Mouse (Mus musculus): Measurements from ENCODE around the gene Adgre5. TPM values are rescaled to one million over a fixed set of nuclear protein-coding genes. Genes with fewer than 3 reads are reported as not detected.

The Adgre5 gene
- polyA plus RNA-seq, 1 experiment from 2014 or later = 18.0 TPM

DNA sequence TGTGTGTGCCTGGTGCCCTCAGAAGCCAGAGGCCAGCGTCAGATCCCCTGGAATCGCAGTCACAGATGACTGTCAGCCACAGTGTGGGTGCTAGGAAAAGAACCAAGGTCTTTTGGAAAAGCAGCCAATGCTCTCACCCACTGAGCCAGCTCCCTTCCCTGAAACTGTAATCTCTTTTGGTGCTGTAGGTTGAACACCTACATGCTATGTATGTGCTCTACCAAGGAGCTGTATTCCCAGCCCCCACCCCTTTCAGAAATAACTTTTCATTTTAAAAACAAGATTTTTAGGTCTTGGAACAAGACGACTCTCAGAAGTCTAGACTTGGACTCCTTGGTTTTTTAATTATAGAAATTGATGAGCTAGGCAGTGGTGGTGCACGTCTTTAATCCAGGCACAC, 37.7 kb downstream of the Adgre5 start:
- ATAC-seq (ENCODE audit: insufficient read depth, low FRiP score, low TSS enrichment) = no peak
- H3K9me3 ChIP-seq (ENCODE audit: control insufficient read depth, low read length) = no peaks in the 10 kb centered on the region
- H3K4me1 ChIP-seq (ENCODE audit: control insufficient read depth, insufficient read depth, low read length) = no peaks in the 10 kb centered on the region
- H3K36me3 ChIP-seq (ENCODE audit: control insufficient read depth, insufficient read depth, low read length) = no peaks in the 10 kb centered on the region
- no peak overlapping the region for H3K4me3 ChIP-seq (ENCODE audit: low read depth, low read length)
- 87% methylated on average over 4 of the region's 4 CpGs for WGBS
- no peak overlapping the region for H3K4me2 ChIP-seq (ENCODE audit: low read depth)
- no peak for DNase-seq (ENCODE audit: low spot score)
- no peak overlapping the region for H3K27ac ChIP-seq (ENCODE audit: low read depth, low read length)
- no peak overlapping the region for H3K9ac ChIP-seq (ENCODE audit: low read length)
- no peaks in the 10 kb centered on the region for H3K27me3 ChIP-seq (ENCODE audit: control insufficient read depth, insufficient read depth, low read length)

GRCm38 (mm10) chr8:83700423-83701085, 40.6 kb downstream of the Adgre5 start:
- no peaks in the 10 kb centered on the region for H3K27me3 ChIP-seq (ENCODE audit: control insufficient read depth, insufficient read depth, low read length)
- H3K27ac ChIP-seq (ENCODE audit: low read depth, low read length) = no peak overlapping the region
- 83% methylated on average over 9 of the region's 9 CpGs for whole genome bisulfite sequencing
- no peak overlapping the region for H3K4me3 ChIP-seq (ENCODE audit: low read depth, low read length)
- no peak overlapping the region for H3K9ac ChIP-seq (ENCODE audit: low read length)
- DNase-seq (ENCODE audit: low spot score) (no peak), ATAC-seq (ENCODE audit: insufficient read depth, low FRiP score, low TSS enrichment) (no peak)
- no peaks in the 10 kb centered on the region for H3K9me3 ChIP-seq (ENCODE audit: control insufficient read depth, low read length)
- H3K4me1 ChIP-seq (ENCODE audit: control insufficient read depth, insufficient read depth, low read length) = peaks cover 8% of the 10 kb centered on the region
- H3K36me3 ChIP-seq (ENCODE audit: control insufficient read depth, insufficient read depth, low read length) = no peaks in the 10 kb centered on the region; the same call in 1 of the 2 replicates
- H3K4me2 ChIP-seq (ENCODE audit: low read depth) = no peak overlapping the region

GRCm38 (mm10) chr8:83699566-83699965, 41.6 kb downstream of the Adgre5 start:
- Histone ChIP-seq H3K27me3 (ENCODE audit: control insufficient read depth, insufficient read depth, low read length) (no peaks in the 10 kb centered on the region), H3K4me2 (ENCODE audit: low read depth) (peak overlapping the region; percentile 67), H3K9ac (ENCODE audit: low read length) (peak overlapping the region; percentile 78), H3K4me1 (ENCODE audit: control insufficient read depth, insufficient read depth, low read length) (peaks cover 8% of the 10 kb centered on the region), H3K9me3 (ENCODE audit: control insufficient read depth, low read length) (no peaks in the 10 kb centered on the region), H3K4me3 (ENCODE audit: low read depth, low read length) (peak overlapping the region; percentile 78), H3K36me3 (ENCODE audit: control insufficient read depth, insufficient read depth, low read length) (no peaks in the 10 kb centered on the region; the same call in 1 of the 2 replicates), H3K27ac (ENCODE audit: low read depth, low read length) (peak overlapping the region; percentile 49; the same call in 1 of the 2 replicates)
- DNase-seq (ENCODE audit: low spot score) (peak; percentile 24), ATAC-seq (ENCODE audit: insufficient read depth, low FRiP score, low TSS enrichment) (no peak)
- 46% methylated on average over 9 of the region's 9 CpGs for WGBS

- Histone ChIP-seq H3K36me3 (ENCODE audit: control insufficient read depth, insufficient read depth, low read length) (no peaks in the 10 kb centered on the region; the same call in 1 of the 2 replicates), H3K4me1 (ENCODE audit: control insufficient read depth, insufficient read depth, low read length) (peaks cover 8% of the 10 kb centered on the region), H3K9ac (ENCODE audit: low read length) (peak within 1 kb of the TSS; percentile 78), H3K9me3 (ENCODE audit: control insufficient read depth, low read length) (no peaks in the 10 kb centered on the region), H3K4me2 (ENCODE audit: low read depth) (peak within 1 kb of the TSS; percentile 67), H3K4me3 (ENCODE audit: low read depth, low read length) (peak within 1 kb of the TSS; percentile 78), H3K27me3 (ENCODE audit: control insufficient read depth, insufficient read depth, low read length) (no peaks in the 10 kb centered on the region), H3K27ac (ENCODE audit: low read depth, low read length) (peak within 1 kb of the TSS; percentile 49; the same call in 1 of the 2 replicates)
- under 1% methylated on average over 78 of the region's 85 CpGs for WGBS
- ATAC-seq (ENCODE audit: insufficient read depth, low FRiP score, low TSS enrichment) (peak; percentile 94), DNase-seq (ENCODE audit: low spot score) (peak; percentile 85)
Measured at GRCm38 (mm10) chr8:83698661-83699453, 42.3 kb downstream of the Adgre5 start, which contains the start of gene Pkn1. Gene Pkn1, minus strand, starts transcription at chr8:83699179.

GRCm38 (mm10) chr8:83698291-83698660, 42.9 kb downstream of the Adgre5 start:
- Histone ChIP-seq H3K27ac (ENCODE audit: low read depth, low read length) (peak overlapping the region; percentile 23; the same call in 1 of the 2 replicates), H3K9ac (ENCODE audit: low read length) (peak overlapping the region; percentile 78), H3K4me3 (ENCODE audit: low read depth, low read length) (peak overlapping the region; percentile 78), H3K4me2 (ENCODE audit: low read depth) (peak overlapping the region; percentile 67), H3K4me1 (ENCODE audit: control insufficient read depth, insufficient read depth, low read length) (peaks cover 8% of the 10 kb centered on the region), H3K9me3 (ENCODE audit: control insufficient read depth, low read length) (no peaks in the 10 kb centered on the region), H3K27me3 (ENCODE audit: control insufficient read depth, insufficient read depth, low read length) (no peaks in the 10 kb centered on the region), H3K36me3 (ENCODE audit: control insufficient read depth, insufficient read depth, low read length) (no peaks in the 10 kb centered on the region; the same call in 1 of the 2 replicates)
- 4% methylated on average over 15 of the region's 15 CpGs for WGBS
- DNase-seq (ENCODE audit: low spot score) (no peak), ATAC-seq (ENCODE audit: insufficient read depth, low FRiP score, low TSS enrichment) (0 out of 2 replicates have a peak, but pooled peaks have one; percentile 2)

DNA sequence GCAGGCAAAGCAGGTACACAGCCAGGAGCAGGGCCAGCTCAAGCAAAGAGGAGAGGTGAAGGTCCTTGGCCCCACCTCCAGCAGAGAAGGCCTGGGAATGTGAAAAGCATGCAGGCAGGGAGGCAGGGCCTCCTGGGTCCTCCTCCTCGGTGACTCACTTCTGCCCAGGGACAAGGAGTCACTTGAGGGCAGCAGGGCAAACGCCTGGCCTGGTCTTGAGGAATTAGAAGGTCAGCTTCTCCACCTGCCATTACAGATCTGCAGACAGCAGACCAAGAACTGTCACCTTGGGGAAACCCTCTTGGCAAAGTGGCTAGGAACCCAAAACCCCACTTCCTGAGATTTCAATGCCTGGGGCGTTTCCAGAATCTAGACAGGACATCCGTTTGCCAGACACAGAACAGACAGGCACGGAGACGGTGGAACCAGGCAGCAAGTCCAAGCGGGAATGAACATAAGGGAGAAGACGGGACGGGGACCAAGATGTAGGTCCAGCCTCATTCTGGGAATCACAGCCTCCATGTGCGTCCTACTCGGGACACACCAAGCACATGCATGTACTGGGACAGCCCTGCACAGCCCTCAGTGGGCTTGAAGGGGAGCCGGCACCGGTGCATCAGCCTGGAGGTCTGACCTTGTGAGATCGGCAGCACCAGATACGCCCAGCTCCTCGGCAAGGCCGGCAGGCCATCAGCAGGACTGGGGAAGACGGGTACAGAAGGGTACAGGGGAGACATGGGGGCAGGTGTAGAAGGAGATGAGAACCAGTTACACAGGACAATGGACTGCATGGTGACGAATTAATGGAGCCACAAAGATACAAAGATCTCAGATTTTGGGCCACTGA, 43.5 kb downstream of the Adgre5 start:
- H3K36me3 ChIP-seq (ENCODE audit: control insufficient read depth, insufficient read depth, low read length) = no peaks in the 10 kb centered on the region; the same call in 1 of the 2 replicates
- no peaks in the 10 kb centered on the region for H3K9me3 ChIP-seq (ENCODE audit: control insufficient read depth, low read length)
- DNase-seq (ENCODE audit: low spot score) (no peak), ATAC-seq (ENCODE audit: insufficient read depth, low FRiP score, low TSS enrichment) (no peak)
- peak overlapping the region; percentile 23; the same call in 1 of the 2 replicates for H3K27ac ChIP-seq (ENCODE audit: low read depth, low read length)
- 57% methylated on average over 19 of the region's 19 CpGs for WGBS
- peaks cover 8% of the 10 kb centered on the region for H3K4me1 ChIP-seq (ENCODE audit: control insufficient read depth, insufficient read depth, low read length)
- H3K4me3 ChIP-seq (ENCODE audit: low read depth, low read length) = peak overlapping the region; percentile 78
- H3K27me3 ChIP-seq (ENCODE audit: control insufficient read depth, insufficient read depth, low read length) = no peaks in the 10 kb centered on the region
- H3K4me2 ChIP-seq (ENCODE audit: low read depth) = peak overlapping the region; percentile 67
- H3K9ac ChIP-seq (ENCODE audit: low read length) = peak overlapping the region; percentile 29

DNA sequence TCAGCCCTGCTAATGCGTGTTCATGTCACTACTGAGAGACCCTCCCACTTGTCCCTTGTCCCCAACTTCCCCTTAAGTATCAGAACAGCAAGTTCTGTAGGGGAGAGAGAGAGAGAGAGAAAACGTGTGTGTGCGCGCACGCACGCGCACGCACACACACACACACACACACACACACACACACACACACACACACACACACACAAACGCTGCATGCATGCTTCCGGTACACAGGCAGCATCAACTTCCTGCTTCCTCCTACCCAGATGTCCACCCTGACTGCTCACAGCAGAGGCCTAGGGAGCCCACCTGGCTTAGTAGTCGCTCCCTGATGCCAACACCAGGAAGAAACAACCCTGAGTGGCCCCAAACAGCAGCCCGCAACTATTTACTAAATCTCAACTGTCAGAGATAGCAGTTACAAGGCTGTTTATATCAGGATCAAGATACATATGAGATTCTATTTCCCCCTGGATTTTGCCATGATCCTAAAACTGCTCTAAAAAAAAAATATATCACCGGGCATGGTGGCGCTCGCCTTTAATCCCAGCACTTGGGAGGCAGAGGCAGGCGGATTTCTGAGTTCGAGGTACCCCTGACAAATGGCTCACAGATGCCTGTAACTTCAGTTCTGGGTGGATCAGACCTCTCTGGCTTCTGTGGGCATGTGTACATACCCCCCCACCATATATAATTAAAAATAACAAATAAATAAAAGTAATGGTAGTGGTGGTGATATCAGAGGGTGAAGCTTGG, 45.6 kb downstream of the Adgre5 start:
- Histone ChIP-seq H3K4me3 (ENCODE audit: low read depth, low read length) (no peak overlapping the region), H3K27ac (ENCODE audit: low read depth, low read length) (no peak overlapping the region), H3K9ac (ENCODE audit: low read length) (no peak overlapping the region), H3K4me1 (ENCODE audit: control insufficient read depth, insufficient read depth, low read length) (peaks cover 8% of the 10 kb centered on the region), H3K36me3 (ENCODE audit: control insufficient read depth, insufficient read depth, low read length) (peaks cover 10% of the 10 kb centered on the region), H3K9me3 (ENCODE audit: control insufficient read depth, low read length) (no peaks in the 10 kb centered on the region), H3K4me2 (ENCODE audit: low read depth) (no peak overlapping the region), H3K27me3 (ENCODE audit: control insufficient read depth, insufficient read depth, low read length) (no peaks in the 10 kb centered on the region)
- DNase-seq (ENCODE audit: low spot score) = no peak
- no peak for ATAC-seq (ENCODE audit: insufficient read depth, low FRiP score, low TSS enrichment)
- WGBS = 93% methylated on average over 17 of the region's 17 CpGs

All from neural tube, embryonic 11.5 days (tissue).